Comparison of ENCODE assay signal across 8 mouse cellular contexts in genomic region chr14:73384913-73385719, GRCm38 (mm10). TPM values are rescaled to one million over a fixed set of nuclear protein-coding genes. Genes with fewer than 3 reads are reported as not detected.
DNase-seq lines count a peak whose midpoint lies in the region; ATAC-seq and TF ChIP-seq lines count a peak whose summit lies in the region.

Itm2b (minus strand) TSS chr14:73385289.

- in situ Hi-C loops in Patski (cut with MboI; ENCODE audit: low pct_unique_long_range_greater_than_20kb) = loop anchor here (5.0 kb wide), 2 partner anchors 57 to 87 kb away; no protein-coding TSS in a partner anchor

- no peaks in the 10 kb centered on the region for H3K36me3 ChIP-seq in hindbrain, embryonic 11.5 days (ENCODE audit: control insufficient read depth, insufficient read depth, low read length)

- no peaks in the 10 kb centered on the region for H3K9me3 ChIP-seq in hindbrain, embryonic 11.5 days (ENCODE audit: control insufficient read depth, low read length)

- peak within 1 kb of the TSS; percentile 85 for H3K4me3 ChIP-seq in hindbrain, embryonic 11.5 days (ENCODE audit: low read depth, low read length)

- DNase-seq in Patski (ENCODE audit: low read depth, low spot score) = no peak
- peak; percentile 89 for DNase-seq in cerebellum, adult 9-11 months
- peak; percentile 61 to 82 for DNase-seq in frontal cortex, postnatal 10 days (ENCODE audit: low spot score in 2 of 2)
- DNase-seq in hindbrain, embryonic 11.5 days (ENCODE audit: low spot score) = peak; percentile 91
- peak; percentile 75 to 85 for DNase-seq in layer of hippocampus, postnatal 14 days (ENCODE audit: low spot score in 2 of 2)
- peak; percentile 87 for DNase-seq in lung, postnatal 36 days
- peak; percentile 92 for DNase-seq in retina, postnatal 1 day
- peak; percentile 77 to 87 for DNase-seq in urinary bladder, adult 18-20 months (ENCODE audit: low spot score in 2 of 2)

- H3K9ac ChIP-seq in hindbrain, embryonic 11.5 days (ENCODE audit: low read depth, low read length) = peak within 1 kb of the TSS; percentile 93

- H3K4me1 ChIP-seq in hindbrain, embryonic 11.5 days (replicated peaks; ENCODE audit: control insufficient read depth, insufficient read depth, low read length) = no peaks in the 10 kb centered on the region

- POLR2A ChIA-PET in Patski (lab: Charles Lee) = interaction anchor here (0.6 to 1.1 kb wide), 3 partner anchors 66 to 89 kb away, joined by 3 to 5 read pairs (median 3); no protein-coding TSS in a partner anchor

- peak; percentile 61 for ATAC-seq in Patski
- peak; percentile 98 for ATAC-seq in hindbrain, embryonic 11.5 days (ENCODE audit: low FRiP score)

- CTCF ChIA-PET in Patski (lab: Charles Lee) = no interaction called here

- no peak for TF ChIP-seq CTCF in Patski (IDR thresholded peaks at IDR 0.05)

- H3K27me3 ChIP-seq in Patski = no peaks in the 10 kb centered on the region
- no peaks in the 10 kb centered on the region for H3K27me3 ChIP-seq in hindbrain, embryonic 11.5 days (ENCODE audit: control insufficient read depth, insufficient read depth, low read length)

- peak within 1 kb of the TSS; percentile 95 for H3K27ac ChIP-seq in hindbrain, embryonic 11.5 days (ENCODE audit: low read depth, low read length)

- WGBS in hindbrain, embryonic 11.5 days = 1% methylated on average over 55 of the region's 62 CpGs

- H3K4me2 ChIP-seq in hindbrain, embryonic 11.5 days (replicated peaks; ENCODE audit: low read depth, low read length) = peak within 1 kb of the TSS; percentile 40

RNA-seq across cellular contexts. Expression of gene Itm2b, which starts in this region (rescaled TPM):
- 1,100 TPM for polyA plus RNA-seq in Patski (2021)
- 379 and 387 TPM in 2 replicates for polyA plus RNA-seq in hindbrain, embryonic 11.5 days (2014; fragmentation: Nextera tagmentation; extraction: Ambion mirVana)
- 100 to 1,000 TPM; 920 to 943 TPM for total RNA-seq in layer of hippocampus, postnatal 14 days (2021)
